Mouse (Mus musculus): ENCODE measurements at regions not wholly inside any gene's neighbourhood (a gene's known extent, or its start where the extent isn't known, plus 50 kb on each side); places are given as distances from the start of the nearest gene placed in this dataset.
A peak's percentile ranks its signal among the peaks of the same experiment; 100 is the strongest.

GRCm38 (mm10) chr6:127265901-127266812 is 114.2 kb upstream of the Ccnd2 start:
- H3K27ac ChIP-seq (replicated peaks; ENCODE audit: low read depth, low read length) = no peak overlapping the region
- H3K4me3 ChIP-seq (replicated peaks; ENCODE audit: low read depth, low read length) = peak overlapping the region; percentile 28
- 14% methylated on average over 21 of the region's 21 CpGs for WGBS
- peak overlapping the region; percentile 40 for H3K9ac ChIP-seq (replicated peaks; ENCODE audit: low read length)
- no peaks in the 10 kb centered on the region for H3K36me3 ChIP-seq (ENCODE audit: control insufficient read depth, insufficient read depth, low read length)
- H3K4me1 ChIP-seq (ENCODE audit: control insufficient read depth, insufficient read depth, low read length) = 0 out of 2 replicates have a peak, but pooled peaks cover 5% of the 10 kb centered on the region
- DNase-seq (peak; percentile 71), ATAC-seq (ENCODE audit: low FRiP score, low TSS enrichment) (no peak)
- H3K4me2 ChIP-seq (ENCODE audit: low read length) = peak overlapping the region; percentile 54
- H3K27me3 ChIP-seq (ENCODE audit: control insufficient read depth, insufficient read depth, low read length) = no peaks in the 10 kb centered on the region
- no peaks in the 10 kb centered on the region for H3K9me3 ChIP-seq (ENCODE audit: control insufficient read depth, low read length)

- no peak overlapping the region for H3K4me3 ChIP-seq (replicated peaks; ENCODE audit: low read depth, low read length)
- H3K9me3 ChIP-seq (ENCODE audit: control insufficient read depth, low read length) = no peaks in the 10 kb centered on the region
- H3K36me3 ChIP-seq (ENCODE audit: control insufficient read depth, insufficient read depth, low read length) = no peaks in the 10 kb centered on the region
- H3K9ac ChIP-seq (replicated peaks; ENCODE audit: low read length) = peak overlapping the region; percentile 40; the same call in 1 of the 2 replicates
- ATAC-seq (ENCODE audit: low FRiP score, low TSS enrichment) (no peak), DNase-seq (peak; percentile 56)
- WGBS = 45% methylated on average over 10 of the region's 10 CpGs
- no peaks in the 10 kb centered on the region for H3K27me3 ChIP-seq (ENCODE audit: control insufficient read depth, insufficient read depth, low read length)
- 0 out of 2 replicates have a peak, but pooled peaks cover 5% of the 10 kb centered on the region for H3K4me1 ChIP-seq (ENCODE audit: control insufficient read depth, insufficient read depth, low read length)
- H3K27ac ChIP-seq (replicated peaks; ENCODE audit: low read depth, low read length) = no peak overlapping the region
- H3K4me2 ChIP-seq (ENCODE audit: low read length) = peak overlapping the region; percentile 54
These were observed 114.8 kb upstream of the Ccnd2 start for GRCm38 (mm10) chr6:127266813-127267165.

GRCm38 (mm10) chr6:127269021-127269420 is 117.0 kb upstream of the Ccnd2 start:
- no peak overlapping the region for H3K4me3 ChIP-seq (replicated peaks; ENCODE audit: low read depth, low read length)
- DNase-seq (no peak), ATAC-seq (ENCODE audit: low FRiP score, low TSS enrichment) (no peak)
- H3K36me3 ChIP-seq (ENCODE audit: control insufficient read depth, insufficient read depth, low read length) = no peaks in the 10 kb centered on the region
- H3K27me3 ChIP-seq (ENCODE audit: control insufficient read depth, insufficient read depth, low read length) = no peaks in the 10 kb centered on the region
- WGBS = 86% methylated on average over 4 of the region's 4 CpGs
- no peak overlapping the region for H3K9ac ChIP-seq (replicated peaks; ENCODE audit: low read length)
- no peak overlapping the region for H3K27ac ChIP-seq (replicated peaks; ENCODE audit: low read depth, low read length)
- no peaks in the 10 kb centered on the region for H3K9me3 ChIP-seq (ENCODE audit: control insufficient read depth, low read length)
- 0 out of 2 replicates have a peak, but pooled peaks cover 5% of the 10 kb centered on the region for H3K4me1 ChIP-seq (ENCODE audit: control insufficient read depth, insufficient read depth, low read length)
- no peak overlapping the region for H3K4me2 ChIP-seq (ENCODE audit: low read length)

- H3K4me3 ChIP-seq (replicated peaks; ENCODE audit: low read depth, low read length) = no peak overlapping the region
- H3K27me3 ChIP-seq (ENCODE audit: control insufficient read depth, insufficient read depth, low read length) = no peaks in the 10 kb centered on the region
- H3K4me2 ChIP-seq (ENCODE audit: low read length) = no peak overlapping the region
- H3K36me3 ChIP-seq (ENCODE audit: control insufficient read depth, insufficient read depth, low read length) = no peaks in the 10 kb centered on the region
- ATAC-seq (ENCODE audit: low FRiP score, low TSS enrichment) = no peak
- no peak overlapping the region for H3K27ac ChIP-seq (replicated peaks; ENCODE audit: low read depth, low read length)
- WGBS = 84% methylated on average over 7 of the region's 7 CpGs
- DNase-seq = no peak
- no peaks in the 10 kb centered on the region for H3K9me3 ChIP-seq (ENCODE audit: control insufficient read depth, low read length)
- H3K4me1 ChIP-seq (ENCODE audit: control insufficient read depth, insufficient read depth, low read length) = 0 out of 2 replicates have a peak, but pooled peaks cover 5% of the 10 kb centered on the region
- no peak overlapping the region for H3K9ac ChIP-seq (replicated peaks; ENCODE audit: low read length)
These were observed 117.6 kb upstream of the Ccnd2 start for GRCm38 (mm10) chr6:127269525-127270044.

GRCm38 (mm10) chr6:127270774-127271173 is 118.8 kb upstream of the Ccnd2 start:
- H3K9me3 ChIP-seq (ENCODE audit: control insufficient read depth, low read length) = no peaks in the 10 kb centered on the region
- no peaks in the 10 kb centered on the region for H3K27me3 ChIP-seq (ENCODE audit: control insufficient read depth, insufficient read depth, low read length)
- no peak overlapping the region for H3K27ac ChIP-seq (replicated peaks; ENCODE audit: low read depth, low read length)
- 0 out of 2 replicates have a peak, but pooled peaks cover 5% of the 10 kb centered on the region for H3K4me1 ChIP-seq (ENCODE audit: control insufficient read depth, insufficient read depth, low read length)
- 91% methylated on average over 9 of the region's 9 CpGs for WGBS
- no peak overlapping the region for H3K9ac ChIP-seq (replicated peaks; ENCODE audit: low read length)
- DNase-seq (no peak), ATAC-seq (ENCODE audit: low FRiP score, low TSS enrichment) (no peak; the same call in 1 of the 2 replicates)
- H3K4me3 ChIP-seq (replicated peaks; ENCODE audit: low read depth, low read length) = no peak overlapping the region
- no peak overlapping the region for H3K4me2 ChIP-seq (ENCODE audit: low read length)
- no peaks in the 10 kb centered on the region for H3K36me3 ChIP-seq (ENCODE audit: control insufficient read depth, insufficient read depth, low read length)

- H3K9me3 ChIP-seq (ENCODE audit: control insufficient read depth, low read length) = no peaks in the 10 kb centered on the region
- WGBS = 94% methylated on average over 3 of the region's 3 CpGs
- no peaks in the 10 kb centered on the region for H3K36me3 ChIP-seq (ENCODE audit: control insufficient read depth, insufficient read depth, low read length)
- no peak overlapping the region for H3K4me2 ChIP-seq (ENCODE audit: low read length)
- H3K27me3 ChIP-seq (ENCODE audit: control insufficient read depth, insufficient read depth, low read length) = no peaks in the 10 kb centered on the region
- DNase-seq (no peak), ATAC-seq (ENCODE audit: low FRiP score, low TSS enrichment) (no peak)
- H3K27ac ChIP-seq (replicated peaks; ENCODE audit: low read depth, low read length) = no peak overlapping the region
- no peak overlapping the region for H3K4me3 ChIP-seq (replicated peaks; ENCODE audit: low read depth, low read length)
- no peak overlapping the region for H3K9ac ChIP-seq (replicated peaks; ENCODE audit: low read length)
- 0 out of 2 replicates have a peak, but pooled peaks cover 2% of the 10 kb centered on the region for H3K4me1 ChIP-seq (ENCODE audit: control insufficient read depth, insufficient read depth, low read length)
These were observed 119.4 kb upstream of the Ccnd2 start for GRCm38 (mm10) chr6:127271418-127271817.

GRCm38 (mm10) chr6:127272630-127273029 is 120.6 kb upstream of the Ccnd2 start:
- Histone ChIP-seq H3K36me3 (ENCODE audit: control insufficient read depth, insufficient read depth, low read length) (no peaks in the 10 kb centered on the region), H3K9me3 (ENCODE audit: control insufficient read depth, low read length) (no peaks in the 10 kb centered on the region), H3K4me1 (ENCODE audit: control insufficient read depth, insufficient read depth, low read length) (no peaks in the 10 kb centered on the region), H3K27ac (replicated peaks; ENCODE audit: low read depth, low read length) (no peak overlapping the region), H3K4me2 (ENCODE audit: low read length) (no peak overlapping the region), H3K9ac (replicated peaks; ENCODE audit: low read length) (no peak overlapping the region), H3K4me3 (replicated peaks; ENCODE audit: low read depth, low read length) (no peak overlapping the region), H3K27me3 (ENCODE audit: control insufficient read depth, insufficient read depth, low read length) (no peaks in the 10 kb centered on the region)
- no peak for ATAC-seq (ENCODE audit: low FRiP score, low TSS enrichment)
- DNase-seq = no peak
- 66% methylated on average over 7 of the region's 7 CpGs for WGBS

GRCm38 (mm10) chr6:127274732-127275429 is 122.9 kb upstream of the Ccnd2 start:
- Histone ChIP-seq H3K4me1 (ENCODE audit: control insufficient read depth, insufficient read depth, low read length) (no peaks in the 10 kb centered on the region), H3K4me2 (ENCODE audit: low read length) (no peak overlapping the region), H3K27me3 (ENCODE audit: control insufficient read depth, insufficient read depth, low read length) (no peaks in the 10 kb centered on the region), H3K4me3 (replicated peaks; ENCODE audit: low read depth, low read length) (no peak overlapping the region), H3K27ac (replicated peaks; ENCODE audit: low read depth, low read length) (no peak overlapping the region), H3K9ac (replicated peaks; ENCODE audit: low read length) (no peak overlapping the region), H3K36me3 (ENCODE audit: control insufficient read depth, insufficient read depth, low read length) (no peaks in the 10 kb centered on the region), H3K9me3 (ENCODE audit: control insufficient read depth, low read length) (no peaks in the 10 kb centered on the region)
- no peak for DNase-seq
- WGBS = 93% methylated on average over 9 of the region's 9 CpGs
- no peak for ATAC-seq (ENCODE audit: low FRiP score, low TSS enrichment)

Measured in midbrain, embryonic 14.5 days (tissue).